Mouse (Mus musculus) megakaryocyte, adult 5-6 weeks (primary cell): ENCODE results near the gene Tcirg1. TPM values are rescaled to one million over a fixed set of nuclear protein-coding genes. Genes with fewer than 3 reads are reported as not detected.

Source experiments
- ATAC-seq: 2 replicates; pipeline ENCODE4 v1.8.0; 2016; ENCODE audit warnings: mild to moderate bottlenecking, inconsistent platforms; ENCODE audit not compliant: poor library complexity, severe bottlenecking
- total RNA-seq, 2 experiments: library from RNA; stranded (forward) in 1 of 2; stranded (reverse) in 1 of 2; fragments of 153-499, 151-499 nt in 1 of 2; fragments of 221-1000, 200-1000 nt in 1 of 2; gene quantifications; 2 replicates each; pipeline versions ENCODE4 v1.2.3 to v1.2.4; 2015 to 2017

Tcirg1 gene
- total RNA-seq (2015) (197 and 207 TPM in 2 replicates), total RNA-seq (2017) (315 and 316 TPM in 2 replicates)

DNA sequence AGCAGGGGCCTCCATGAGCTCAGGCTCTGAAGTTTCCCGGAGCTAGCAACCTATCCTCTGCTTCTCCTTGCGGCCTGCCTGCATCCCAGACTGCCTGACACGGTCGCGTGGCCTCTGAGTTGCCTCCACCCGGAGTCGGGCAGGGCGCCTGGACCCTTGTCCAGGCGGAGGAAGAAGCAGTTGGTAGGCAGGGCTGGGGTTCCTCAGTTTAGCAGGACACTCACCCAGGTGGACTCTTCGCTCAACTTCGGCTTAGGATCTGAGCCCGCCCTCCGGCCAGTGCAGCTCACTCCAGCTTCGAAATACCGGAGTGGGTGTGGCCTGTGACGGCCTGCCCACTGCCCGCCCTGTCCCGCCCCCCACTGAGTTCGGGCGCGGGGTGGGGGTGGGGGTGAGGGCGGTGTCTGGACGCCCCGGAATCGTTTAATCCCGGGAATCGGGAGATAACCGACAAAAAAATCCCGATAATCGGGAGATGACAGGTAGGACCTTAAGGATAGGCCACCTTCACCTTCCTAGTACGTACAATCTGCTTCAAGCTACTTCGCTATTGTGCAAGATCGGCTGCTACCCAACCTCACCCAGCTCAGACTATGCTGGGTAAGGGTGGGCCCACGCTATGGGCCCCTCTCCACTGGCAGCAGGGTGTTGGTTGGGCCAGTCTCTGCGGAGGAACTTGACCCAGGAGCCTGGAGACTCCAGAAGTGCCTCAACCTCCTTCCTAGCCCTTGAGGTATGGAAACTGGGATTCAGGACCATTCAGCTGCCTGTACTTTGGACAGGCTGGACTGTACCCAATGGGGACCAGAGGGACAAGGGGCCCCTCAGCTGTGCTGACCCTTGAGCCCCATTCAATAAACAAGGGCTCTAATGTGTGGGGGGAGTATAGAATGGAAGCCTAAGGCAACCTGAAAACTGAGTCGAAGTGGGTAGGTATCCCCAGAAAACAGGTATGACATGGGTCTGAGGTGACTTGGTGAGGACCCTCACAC is at the start of gene Tcirg1:
Gene Tcirg1 (minus strand): TSS at position 339 of the 992 bp plus-strand sequence.
- ATAC-seq: peak; percentile 78

DNA sequence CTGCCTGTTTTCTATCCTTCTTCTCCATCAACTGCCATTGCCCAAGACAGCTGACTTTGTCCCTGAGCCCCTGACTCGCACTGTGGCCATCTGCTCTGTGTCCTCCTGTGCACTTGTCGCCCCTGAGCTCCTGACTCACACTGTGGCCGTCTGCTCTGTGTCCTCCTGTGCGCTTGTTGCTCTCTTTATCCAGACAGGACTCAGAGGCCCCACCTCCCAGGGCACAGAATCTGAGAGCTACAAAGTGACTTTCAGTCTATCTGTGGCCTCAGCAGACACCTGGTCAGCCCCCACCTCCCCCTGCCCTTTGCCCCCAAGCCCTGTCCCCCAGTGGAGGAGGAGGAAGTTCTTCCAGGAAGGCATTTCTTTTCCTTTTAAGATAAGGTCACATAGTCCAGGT is 48.9 kb upstream of the Tcirg1 start:
- no peak for ATAC-seq

DNA sequence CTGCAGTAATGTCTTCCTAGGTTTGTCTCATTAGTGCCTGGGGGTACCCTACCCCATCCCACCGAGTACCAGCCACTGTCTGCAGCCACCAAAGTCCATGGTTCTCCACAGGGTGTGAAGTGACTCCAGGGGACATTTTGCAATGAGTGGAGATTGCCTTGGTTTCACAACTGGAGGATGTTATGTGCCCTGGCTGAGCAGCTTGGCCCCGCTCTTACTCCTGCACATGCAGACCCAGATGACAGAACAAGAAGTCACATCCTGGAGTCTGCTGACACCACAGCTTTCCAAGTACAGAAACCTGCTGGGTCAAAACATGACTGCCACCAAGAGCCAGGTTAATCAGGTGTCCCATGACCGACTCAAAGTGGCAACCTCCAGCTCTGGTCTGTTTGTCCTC is 48.1 kb upstream of the Tcirg1 start:
- peak; percentile 35; the same call in 1 of the 2 replicates for ATAC-seq

DNA sequence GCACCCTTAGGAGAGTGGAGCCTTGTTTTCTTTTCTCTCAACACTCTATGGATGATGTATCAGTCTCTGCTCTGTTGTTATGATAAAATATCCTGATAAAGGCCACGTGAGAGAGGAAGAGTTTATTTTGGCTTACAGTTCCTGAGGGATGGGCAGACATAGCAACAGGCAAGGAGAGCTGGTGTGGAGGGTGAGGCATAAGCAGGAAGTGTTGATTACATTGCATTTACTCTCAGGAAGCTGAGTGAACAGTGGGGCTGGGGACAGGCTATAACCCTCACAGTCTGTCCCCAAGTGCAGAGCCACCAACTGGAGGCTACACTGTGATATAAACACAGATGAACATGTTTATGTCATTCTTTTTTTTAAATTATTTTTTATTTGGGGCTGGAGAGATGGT is 45.2 kb upstream of the Tcirg1 start:
- ATAC-seq: no peak

DNA sequence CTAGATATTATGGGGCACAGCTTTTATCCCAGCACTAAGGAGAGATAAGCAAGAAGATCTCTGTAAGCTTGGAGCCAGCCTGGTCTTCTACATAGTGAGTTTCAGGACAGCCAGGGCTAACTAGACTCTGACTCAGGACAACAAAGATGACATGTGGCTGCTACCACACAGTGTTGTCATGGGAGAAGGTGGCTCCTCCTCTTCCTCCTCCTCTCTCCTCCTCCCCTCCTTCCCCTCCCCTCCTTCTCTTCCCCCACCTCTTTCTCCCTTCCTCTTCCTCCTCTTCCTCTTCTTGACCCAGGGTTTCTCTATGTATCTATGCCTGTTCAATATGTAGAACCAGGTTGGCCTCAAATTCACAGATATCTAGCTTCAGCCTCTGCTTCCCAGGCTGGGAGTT is 44.5 kb upstream of the Tcirg1 start:
- peak; percentile 72 for ATAC-seq

DNA sequence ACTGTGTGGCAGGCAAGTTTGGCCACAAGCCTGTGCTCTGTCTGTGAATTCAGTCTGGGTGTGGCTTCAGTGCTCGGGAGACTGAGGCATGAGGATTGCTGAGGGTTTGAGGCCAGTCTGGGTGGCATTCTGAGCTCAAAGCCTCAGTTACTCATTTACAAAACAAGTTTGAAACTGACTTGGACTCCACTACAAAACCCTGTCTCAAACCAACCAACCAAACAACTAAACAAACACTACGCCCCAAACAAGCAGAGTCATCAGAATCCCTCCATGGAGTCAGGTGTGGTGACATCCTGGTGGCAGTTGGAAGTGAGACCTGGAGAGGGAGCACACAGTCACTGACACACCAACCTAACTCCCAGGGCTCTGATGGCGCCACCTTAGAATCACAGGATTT is 43.4 kb upstream of the Tcirg1 start:
- no peak for ATAC-seq

DNA sequence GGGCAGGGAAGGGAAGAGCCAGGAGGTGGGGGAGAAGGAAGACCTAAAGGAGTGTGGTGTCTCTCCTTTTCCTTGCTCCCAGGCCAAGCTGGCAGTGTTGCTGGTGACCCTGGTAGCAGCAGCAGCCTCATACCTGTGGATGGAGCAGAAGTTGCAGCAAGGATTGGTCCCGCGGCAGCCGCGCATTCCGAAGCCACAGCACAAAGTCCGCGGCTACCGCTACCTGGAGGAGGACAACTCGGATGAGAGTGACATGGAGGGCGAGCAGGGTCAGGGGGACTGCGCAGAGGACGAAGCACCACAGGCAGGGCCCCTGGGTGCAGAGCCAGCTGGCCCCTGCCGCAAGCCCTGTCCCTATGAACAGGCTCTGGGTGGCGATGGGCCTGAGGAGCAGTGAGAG is 41.6 kb upstream of the Tcirg1 start:
- ATAC-seq: no peak

DNA sequence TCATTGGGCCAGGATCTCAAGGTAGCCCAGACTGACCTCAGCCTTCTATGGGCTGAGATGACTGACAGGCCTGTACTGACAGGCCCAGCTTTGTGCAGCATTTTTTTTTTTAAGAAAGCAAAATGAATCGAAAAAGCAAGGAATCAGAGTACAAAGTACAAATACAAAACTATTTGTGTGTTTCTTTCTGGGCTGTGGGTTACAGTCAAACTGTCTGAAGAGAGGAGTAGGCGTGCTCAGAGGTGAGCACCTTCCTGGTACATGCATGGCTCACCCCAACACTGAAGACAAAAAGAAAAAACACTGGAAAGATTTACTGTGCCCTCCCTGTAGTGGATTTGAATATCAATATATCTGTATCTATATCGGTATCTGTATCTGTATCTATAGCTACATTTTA is 40.9 kb upstream of the Tcirg1 start:
- ATAC-seq: no peak

DNA sequence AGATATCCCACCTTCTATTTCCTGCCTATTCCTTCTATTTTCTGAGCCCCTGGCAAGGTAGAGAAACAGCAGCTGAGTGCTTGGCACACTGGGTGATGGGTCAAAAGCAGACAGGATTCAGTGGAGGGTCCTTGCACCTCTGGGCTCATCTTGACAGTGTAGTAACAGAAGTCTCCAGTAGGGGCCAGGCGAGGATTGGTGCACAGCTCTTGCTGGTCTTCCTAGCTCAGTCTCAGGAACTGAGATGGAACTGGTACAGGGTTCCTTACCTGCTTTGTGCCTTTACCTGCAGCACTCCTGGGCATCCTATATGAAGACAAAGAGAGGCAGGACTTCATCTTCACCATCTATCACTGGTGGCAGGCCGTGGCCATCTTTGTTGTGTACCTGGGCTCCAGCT is 39.8 kb upstream of the Tcirg1 start:
- peak; percentile 64 for ATAC-seq

DNA sequence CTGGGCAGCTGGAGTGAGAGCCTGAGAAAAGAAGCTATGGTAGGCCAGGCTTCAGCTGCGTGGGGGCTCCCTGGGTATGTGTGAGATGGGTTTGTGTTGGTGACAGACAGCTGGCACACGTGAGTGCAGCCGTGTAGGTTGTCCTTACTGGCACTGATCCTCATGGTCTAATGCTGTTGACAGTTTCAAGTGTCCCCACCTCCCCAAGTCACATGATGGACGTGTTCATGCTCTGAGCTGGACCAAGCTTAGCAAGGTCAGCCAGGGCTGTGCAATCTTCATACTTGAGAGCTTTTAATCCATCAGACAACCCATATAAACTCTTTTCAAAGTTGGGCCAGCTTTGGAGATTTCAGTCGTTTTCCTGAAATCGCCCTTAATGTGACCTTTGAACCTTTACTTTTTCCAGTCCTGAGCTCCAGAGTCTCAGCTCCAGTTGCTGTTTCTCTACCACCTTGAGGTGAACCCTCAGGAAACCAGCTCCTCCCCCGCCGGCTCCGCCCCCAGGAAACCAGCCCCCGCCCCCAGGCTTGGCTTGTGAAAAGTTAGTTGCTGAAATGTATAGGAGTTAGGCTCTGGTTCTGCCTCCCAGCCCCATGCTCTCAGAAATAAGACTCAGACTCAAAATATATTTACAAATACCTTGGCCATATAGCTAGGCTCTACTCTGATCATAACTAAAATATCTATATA is 39.1 kb upstream of the Tcirg1 start:
- 0 out of 2 replicates have a peak, but pooled peaks have one; percentile 45 for ATAC-seq

DNA sequence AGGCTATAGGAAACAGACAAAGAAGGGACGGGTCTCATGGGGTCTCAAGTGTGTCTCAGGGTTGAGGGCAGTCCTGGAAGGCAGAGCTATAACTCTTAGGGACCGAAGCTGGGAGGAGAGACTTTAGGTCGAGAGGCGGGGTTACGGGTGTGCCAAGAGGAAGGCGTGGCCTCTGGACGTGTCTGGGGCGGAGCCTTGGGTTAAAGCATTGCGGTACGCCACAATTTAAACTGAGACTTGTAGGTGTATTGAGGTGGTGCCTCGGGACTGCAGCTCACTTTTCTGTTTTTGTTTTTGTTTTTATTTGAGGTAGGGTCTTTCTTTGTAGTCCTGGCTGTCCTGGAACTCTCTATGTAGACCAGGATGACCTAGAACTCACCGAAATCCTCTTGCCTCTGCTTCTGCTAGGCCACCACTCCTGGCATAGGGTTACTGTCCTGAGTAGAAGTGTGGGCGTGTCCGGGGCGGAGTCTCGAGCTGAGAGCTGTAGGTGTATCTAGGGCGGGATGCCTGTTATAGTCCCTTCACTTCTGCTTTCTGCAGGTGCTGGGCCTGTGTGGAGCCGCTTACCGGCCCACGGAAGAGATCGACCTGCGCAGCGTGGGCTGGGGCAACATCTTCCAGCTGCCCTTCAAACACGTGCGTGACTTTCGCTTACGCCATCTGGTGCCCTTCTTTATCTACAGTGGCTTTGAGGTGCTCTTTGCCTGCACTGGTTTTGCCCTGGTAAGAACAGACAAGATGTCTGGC is 36.2 kb upstream of the Tcirg1 start:
- peak; percentile 83 for ATAC-seq

DNA sequence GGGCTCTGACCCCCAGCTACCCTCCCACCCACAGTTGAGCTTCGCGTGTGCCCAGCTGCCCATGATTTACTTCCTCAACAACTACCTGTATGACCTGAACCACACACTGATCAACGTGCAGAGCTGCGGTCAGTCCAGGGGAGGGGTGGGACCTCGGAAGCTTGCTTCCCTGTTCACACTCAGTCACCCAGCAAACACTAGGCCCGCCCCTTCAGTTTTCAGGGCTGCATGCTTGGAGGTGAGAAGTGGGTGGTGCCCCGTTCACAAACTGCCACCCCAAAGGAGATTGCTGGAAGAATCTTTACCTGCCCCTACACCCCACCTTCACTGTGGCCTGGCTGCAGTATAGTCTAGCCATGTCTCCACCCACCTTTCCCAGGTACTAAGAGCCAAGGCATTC is 35.4 kb upstream of the Tcirg1 start:
- ATAC-seq: no peak

DNA sequence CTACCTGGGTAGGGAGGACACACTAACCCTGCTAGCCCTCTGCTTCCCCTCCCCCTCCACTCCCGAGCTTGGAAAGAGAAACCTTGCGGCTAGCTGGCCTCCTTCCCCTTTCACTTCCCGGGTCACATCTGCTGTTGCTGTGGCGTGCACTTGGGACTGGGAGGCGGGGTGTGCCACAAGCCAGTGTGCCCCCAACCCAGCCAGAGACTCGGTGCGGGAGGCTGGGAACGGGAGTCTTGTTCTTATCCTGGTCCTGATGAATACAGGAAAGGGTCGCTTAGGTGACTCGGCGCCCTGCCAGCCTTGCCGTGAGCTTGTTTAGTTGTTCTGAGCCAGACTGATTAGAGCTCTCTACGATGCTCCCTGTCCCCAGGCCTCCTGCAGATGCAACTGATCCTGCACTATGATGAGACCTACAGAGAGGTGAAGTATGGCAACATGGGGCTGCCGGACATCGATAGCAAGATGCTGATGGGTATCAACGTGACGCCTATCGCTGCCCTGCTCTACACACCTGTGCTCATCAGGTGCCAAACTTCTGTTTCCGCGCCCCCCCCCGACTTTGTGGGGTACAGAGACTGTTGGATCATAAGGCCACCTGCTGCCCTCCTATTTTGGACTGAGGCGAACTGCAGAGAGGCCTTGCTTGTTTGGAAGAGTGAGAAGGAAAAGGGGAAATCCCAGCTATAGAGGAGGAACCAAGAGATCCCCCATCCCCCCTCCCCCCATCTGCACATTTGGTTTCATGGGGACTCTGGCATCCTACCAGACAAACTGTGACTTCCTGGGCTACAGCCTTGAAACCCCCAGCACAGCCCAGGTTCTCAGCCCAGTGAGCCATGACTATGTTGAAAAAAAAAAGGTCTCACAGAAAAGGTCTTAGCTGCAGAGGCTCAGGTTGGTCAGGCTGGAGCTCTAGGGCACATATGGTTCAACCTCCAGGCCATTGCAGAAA is 29.2 kb upstream of the Tcirg1 start:
- peak; percentile 74 for ATAC-seq

DNA sequence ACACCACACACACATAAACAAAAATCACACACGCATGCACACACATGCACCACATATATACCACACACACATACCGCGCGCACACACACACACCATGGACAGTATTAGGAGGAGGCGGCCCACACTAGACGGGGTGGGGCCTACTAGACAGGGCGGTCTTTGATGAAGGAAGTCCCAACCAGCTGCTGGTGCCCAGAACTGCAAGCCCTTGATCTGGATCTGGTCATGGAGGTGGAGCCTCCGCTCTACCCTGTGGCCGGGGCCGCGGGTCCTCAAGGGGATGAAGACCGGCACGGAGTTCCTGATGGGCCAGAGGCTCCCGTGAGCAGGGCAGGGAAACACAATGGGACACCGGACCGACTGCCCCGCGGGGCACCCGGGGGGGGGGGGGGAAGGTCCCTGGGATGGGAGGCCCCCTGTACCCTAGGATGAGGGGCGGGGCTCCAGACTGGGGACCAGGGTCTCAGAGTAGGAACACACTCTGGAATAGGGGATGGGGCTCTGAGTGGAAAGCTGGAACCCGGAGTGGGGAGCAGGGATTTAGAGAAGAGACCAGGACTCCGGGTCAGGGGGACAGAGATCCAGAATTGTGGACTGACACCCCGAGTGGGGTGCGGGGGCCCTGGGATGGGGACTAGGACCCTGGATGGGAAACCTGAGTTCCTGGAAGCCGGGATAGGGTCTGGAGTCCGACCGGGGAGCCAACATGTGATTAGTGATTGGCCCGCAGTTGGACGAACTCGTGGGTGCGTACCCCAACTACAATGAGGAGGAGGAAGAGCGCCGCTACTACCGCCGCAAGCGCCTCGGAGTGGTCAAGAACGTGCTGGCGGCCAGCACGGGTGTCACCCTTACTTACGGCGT is 28.3 kb upstream of the Tcirg1 start, which contains the start of gene Unc93b1:
Gene Unc93b1 (plus strand): TSS at position 155 of the 864 bp plus-strand sequence.
- peak; percentile 83 for ATAC-seq

DNA sequence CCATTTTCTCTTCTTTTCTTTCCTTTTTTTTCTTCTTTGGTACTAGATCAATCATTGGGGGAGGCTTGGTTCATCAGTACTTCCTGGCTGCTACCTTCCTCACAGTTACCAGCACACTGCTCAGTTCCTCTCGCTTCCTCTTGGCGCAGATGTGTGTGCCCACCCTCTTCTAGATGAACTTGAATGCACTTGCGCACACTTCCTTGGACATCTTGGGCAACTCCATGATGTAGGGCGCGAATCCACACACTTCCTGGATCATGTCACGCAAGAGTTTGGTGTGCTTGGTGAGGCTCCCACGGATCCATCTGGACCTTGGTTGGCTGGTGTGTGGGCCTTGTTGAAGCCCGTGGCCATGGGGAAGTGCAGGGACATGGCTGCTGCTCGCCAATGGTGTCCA is 24.8 kb upstream of the Tcirg1 start:
- peak; percentile 38 for ATAC-seq

DNA sequence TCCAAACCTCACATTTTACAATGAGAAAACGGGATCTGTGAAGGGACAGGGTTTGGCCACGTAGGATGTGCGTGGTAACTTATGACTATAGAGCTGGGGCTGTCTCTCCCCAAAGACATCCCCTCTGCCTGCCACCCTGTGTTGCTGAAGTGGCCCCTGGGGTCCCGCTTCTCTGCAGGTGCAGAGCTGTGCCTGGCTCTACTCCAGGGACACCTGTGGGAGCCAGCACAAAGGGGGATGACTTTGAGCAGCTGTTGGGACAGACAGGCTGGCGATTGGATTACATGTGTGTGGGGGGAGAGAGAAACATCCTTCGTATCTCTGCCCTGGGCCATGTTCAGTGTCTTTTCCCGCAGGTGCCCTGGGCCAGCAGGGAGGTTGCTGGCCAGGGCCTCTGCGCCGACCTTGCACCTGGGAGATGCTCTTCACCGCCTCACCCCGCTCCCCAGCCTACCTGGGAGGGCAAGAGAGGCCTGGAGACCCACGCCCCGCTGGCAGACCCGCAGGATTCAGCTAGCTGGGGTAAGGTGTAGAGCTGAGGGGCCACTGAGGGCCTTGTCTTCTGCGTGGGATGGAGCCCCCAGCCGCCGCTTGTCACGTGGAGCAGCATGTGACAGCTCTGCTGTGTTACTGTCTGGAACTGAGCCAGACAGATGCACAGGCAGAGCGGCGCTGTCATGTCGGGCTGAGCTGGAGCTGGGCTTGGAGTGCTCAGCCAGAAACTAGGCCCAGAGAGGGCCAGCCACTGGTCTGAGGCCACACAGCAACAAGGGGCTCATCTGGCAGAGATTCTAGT is 23.5 kb upstream of the Tcirg1 start:
- no peak for ATAC-seq

DNA sequence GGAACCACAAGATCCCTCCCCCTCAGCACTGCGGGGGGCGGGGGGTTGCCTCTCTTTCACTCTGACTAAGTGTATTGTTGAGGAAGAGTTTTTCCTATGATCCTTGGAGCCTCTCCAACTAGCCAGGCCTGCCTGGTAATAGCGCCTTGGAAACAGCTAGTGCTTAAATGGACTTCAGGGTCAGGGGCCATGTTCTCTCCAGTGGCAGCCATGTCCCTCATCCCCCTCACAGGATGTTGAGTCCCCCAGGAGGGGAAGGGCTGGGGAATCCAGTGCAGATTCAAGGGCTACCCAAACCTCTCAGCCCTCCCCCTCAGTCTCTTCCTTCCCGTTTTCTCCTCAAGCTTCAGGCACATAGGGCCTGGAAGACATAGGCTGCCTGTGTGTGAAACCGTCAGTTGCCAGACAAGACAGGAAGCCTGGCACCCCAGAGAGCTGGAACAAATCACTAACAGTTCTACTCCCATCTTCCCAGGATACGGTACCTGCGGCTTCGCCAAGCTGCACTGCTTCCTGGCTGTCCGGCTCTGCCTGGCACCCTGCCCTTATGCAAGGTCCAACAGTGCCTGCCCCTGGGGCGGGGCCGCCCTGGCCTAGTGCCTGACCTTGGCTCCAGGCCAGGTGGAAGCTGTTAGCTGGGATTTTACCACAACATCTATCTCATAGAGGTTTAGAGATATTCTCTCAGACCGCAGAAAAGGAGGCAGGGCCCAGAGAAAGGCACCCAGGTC is 22.4 kb upstream of the Tcirg1 start, which contains the start of gene Aldh3b1:
Gene Aldh3b1 (minus strand): TSS at position 598 of the 731 bp plus-strand sequence.
- peak; percentile 70 for ATAC-seq
